Mouse (Mus musculus) lung, embryonic 16.5 days (tissue): ENCODE measurements around the gene Cep85l. TPM values are rescaled to one million over a fixed set of nuclear protein-coding genes. Genes with fewer than 3 reads are reported as not detected.

Experiments used
- polyA plus RNA-seq: library from polyadenylated mRNA; unstranded; fragments of >200 nt; fragmentation: Nextera tagmentation; extraction: Ambion mirVana; gene quantifications from 2 replicates; pipeline ENCODE4 v1.2.1, GENCODE M21; 2015

The Cep85l gene
- polyA plus RNA-seq, 1 experiment from 2014 or later, result 5.4 TPM

Other genes starting within 250 kb of the Cep85l start
- 3.5 and 5.2 TPM in 2 replicates for gene Pln, start 42.3 kb downstream of the Cep85l start, polyA plus RNA-seq
- 104 and 105 TPM in 2 replicates for gene Asf1a, start 216.8 kb upstream of the Cep85l start, polyA plus RNA-seq